Mouse (Mus musculus) CH12F3 (cell line): ENCODE measurements around the gene Gm45713.
"Not testable (repeated sequence)": the region's sequence is repeated elsewhere in the genome, so short reads cannot be mapped to it uniquely, and the experiment has no call there.

Source experiments
- in situ Hi-C: fragments of 300-500 bp; cut with MboI; formaldehyde crosslinking; loops from 2 replicates; pipeline ENCODE4 v1.14.3; 2020; ENCODE audit warnings: low sequenced_read_pairs

Gene Gm45713

DNA sequence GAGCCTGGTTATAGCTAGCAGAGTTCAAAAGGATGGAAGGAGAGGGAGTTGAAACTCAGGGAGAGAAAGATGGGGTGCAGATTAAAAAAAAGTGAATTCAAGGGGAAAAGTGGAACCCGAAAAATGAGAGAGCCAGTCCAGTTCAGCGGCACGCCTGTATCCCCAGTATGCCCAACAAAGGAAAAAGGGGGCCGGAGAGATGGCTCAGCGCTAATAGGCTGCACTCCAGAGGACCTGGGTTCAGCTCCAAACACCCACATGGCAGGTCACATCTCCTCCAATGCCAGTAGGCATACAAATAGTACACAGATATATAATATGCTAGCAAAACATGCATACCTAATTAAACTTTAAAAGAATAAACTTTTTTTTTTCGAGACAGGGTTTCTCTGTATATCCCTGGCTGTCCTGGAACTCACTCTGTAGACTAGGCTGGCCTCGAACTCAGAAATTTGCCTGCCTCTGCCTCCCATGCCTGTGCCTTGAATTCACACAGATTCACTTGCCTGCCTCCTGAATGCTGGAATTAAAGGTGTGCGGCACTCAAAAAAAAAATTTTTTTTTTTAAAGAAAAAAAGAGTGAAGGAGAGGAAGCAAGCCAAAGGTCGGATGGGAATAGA is 27.1 kb upstream of the Gm45713 start:
- in situ Hi-C loops, result no loop called here

DNA sequence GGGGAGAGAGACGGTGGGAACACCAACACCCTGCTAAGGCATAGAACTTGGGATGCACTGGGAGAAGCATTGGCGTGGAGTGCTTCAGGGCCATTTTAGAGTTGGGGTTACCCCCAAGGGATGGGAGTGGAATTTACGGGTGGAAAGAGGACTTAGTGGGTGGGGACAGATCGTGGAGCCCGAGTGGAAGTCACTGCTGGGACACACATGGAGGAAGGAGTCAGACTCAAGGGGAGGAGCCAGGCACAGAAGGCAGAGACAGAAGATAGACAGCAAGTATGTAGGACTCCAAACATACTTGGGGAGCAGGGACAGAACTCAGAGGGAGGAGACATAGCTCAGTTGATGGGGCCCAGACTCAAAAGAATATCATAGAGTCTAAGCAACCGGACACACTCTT is 26.5 kb upstream of the Gm45713 start:
- in situ Hi-C loops, result no loop called here

DNA sequence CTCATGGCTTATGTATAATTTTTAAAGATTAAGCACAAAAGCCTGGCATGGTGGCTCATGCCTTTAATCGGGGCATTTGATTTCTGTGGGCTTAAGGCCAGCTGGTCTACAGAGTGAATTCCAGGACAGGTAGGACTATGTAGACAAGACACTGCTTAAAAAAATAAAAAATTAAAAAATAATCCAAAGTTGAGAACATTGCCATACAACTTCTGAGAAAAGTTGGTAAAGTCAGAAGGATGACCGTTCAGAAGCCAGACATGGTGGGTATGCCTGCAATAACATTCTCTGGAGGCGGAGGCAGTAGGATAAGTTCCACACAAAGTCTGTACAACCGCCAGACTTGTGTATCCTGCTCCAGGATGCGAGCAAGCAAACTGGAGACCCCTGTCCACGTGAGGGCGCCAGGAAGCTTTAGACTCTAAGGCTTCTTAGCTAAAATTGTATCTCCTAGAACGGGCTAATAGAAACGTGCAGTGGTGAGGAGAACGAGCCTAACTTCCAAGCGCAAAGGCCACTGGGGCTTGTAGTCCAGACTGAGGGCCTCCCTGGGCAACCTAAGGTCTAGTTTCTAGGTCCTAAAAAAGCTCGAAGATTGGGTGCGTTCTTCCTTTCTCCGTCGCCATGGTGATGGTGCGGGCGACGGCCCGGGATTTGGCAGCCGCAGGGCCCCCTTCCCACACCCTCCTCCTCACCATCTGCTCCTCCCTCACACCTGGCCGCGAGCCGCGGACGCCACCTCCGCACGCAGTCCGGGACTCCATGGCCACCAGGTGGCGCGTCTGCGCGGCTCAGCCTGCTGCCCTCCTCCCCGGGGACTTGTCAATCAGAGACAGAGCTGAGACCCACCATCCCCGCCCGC is 25.8 kb upstream of the Gm45713 start:
- in situ Hi-C loops, result no loop called here

GRCm38 (mm10) chr7:45160866-45161265 is 24.8 kb upstream of the Gm45713 start:
- in situ Hi-C loops, result no loop called here

- in situ Hi-C loops, result no loop called here
Observed at GRCm38 (mm10) chr7:45160316-45160800, 24.3 kb upstream of the Gm45713 start.

GRCm38 (mm10) chr7:45158991-45159390 is 23.0 kb upstream of the Gm45713 start:
- in situ Hi-C loops, result loop anchor here (5.0 kb wide), 1 partner anchor 33 kb away; no protein-coding TSS in a partner anchor

DNA sequence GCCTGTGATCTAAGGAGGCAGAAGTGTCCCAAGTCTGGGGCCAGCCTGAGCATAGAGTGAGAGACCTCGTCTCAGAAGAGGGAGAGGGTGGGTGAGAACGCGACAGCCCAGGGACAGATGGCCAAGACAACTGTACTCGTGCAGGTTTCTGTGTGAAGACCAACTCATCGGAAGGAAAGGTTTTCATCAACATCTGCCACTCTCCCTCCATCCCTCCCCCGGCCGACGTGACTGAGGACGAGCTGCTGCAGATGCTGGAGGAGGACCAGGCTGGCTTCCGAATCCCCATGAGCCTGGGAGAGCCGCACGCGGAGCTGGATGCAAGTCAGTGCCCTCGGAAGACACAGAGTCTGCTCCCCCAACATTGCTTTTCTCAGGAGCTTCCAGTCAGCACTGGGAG is 21.4 kb upstream of the Gm45713 start:
- in situ Hi-C loops, result loop anchor here (5.0 kb wide), 1 partner anchor 35 kb away; no protein-coding TSS in a partner anchor

DNA sequence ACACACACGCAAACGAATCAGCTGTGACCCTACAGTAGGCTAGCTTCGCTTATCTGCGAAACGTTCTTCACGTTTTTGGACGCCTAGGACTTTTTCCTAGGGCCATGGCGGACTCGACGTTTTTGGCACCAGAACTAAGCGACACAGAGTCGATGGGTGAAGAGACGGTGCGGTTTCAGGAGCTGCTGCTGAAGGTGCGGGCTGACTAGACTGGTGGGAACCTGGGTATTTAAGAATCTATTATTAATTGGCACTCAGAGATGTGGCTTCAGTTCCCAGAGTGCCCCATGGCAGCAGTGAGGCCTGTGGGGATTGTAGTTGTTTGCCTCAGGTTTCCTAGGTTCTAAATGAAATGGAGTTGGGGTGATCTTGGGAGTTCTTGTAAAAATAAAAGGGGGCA is 20.2 kb upstream of the Gm45713 start:
- in situ Hi-C loops, result loop anchor here (5.0 kb wide), 1 partner anchor 36 kb away; no protein-coding TSS in a partner anchor

DNA sequence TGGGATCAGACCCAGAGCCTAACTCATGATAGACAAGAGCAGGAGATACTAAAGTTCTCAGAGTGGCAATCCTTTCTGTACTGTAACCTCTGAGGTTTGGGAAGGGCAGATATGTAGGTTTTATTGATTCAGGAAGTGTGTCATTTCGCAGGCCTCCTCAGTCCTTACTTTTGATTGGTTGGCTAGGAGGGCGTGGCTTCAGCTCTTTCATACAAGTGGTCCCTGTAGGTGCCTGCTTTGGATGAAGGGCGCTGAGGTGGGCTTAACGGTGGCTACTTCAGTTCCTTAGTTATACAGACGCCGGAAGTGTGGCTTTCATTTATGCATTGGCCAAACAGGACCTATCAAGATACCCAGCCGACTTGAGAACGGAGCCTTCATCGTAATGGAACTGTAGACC is 19.6 kb upstream of the Gm45713 start:
- in situ Hi-C loops, result loop anchor here (5.0 kb wide), 1 partner anchor 37 kb away; no protein-coding TSS in a partner anchor

DNA sequence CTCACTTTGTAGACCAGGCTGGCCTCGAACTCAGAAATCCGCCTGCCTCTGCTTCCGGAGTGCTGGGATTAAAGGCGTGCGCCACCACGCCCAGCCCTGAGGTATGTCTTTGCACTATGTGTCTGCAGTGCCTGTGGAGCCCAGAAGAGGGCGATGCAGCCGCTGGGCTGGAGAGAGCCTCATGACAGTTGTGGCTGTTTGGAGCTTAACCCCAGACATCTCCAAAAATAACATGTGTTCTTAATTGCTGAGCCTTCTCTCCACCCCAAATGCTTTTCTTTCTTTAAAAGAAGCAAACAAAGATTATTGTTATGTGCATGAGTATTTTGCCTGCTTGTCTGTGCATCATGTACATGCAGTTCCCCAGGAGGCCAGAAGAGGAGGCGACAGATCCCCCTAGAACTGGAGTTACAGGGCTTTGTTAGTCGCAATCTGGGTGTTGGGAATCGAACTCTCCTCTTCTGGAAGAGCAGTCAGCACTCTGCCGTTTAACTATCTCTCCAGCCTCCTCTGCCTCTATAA is 19.0 kb upstream of the Gm45713 start:
- in situ Hi-C loops, result loop anchor here (5.0 kb wide), 1 partner anchor 37 kb away; no protein-coding TSS in a partner anchor

DNA sequence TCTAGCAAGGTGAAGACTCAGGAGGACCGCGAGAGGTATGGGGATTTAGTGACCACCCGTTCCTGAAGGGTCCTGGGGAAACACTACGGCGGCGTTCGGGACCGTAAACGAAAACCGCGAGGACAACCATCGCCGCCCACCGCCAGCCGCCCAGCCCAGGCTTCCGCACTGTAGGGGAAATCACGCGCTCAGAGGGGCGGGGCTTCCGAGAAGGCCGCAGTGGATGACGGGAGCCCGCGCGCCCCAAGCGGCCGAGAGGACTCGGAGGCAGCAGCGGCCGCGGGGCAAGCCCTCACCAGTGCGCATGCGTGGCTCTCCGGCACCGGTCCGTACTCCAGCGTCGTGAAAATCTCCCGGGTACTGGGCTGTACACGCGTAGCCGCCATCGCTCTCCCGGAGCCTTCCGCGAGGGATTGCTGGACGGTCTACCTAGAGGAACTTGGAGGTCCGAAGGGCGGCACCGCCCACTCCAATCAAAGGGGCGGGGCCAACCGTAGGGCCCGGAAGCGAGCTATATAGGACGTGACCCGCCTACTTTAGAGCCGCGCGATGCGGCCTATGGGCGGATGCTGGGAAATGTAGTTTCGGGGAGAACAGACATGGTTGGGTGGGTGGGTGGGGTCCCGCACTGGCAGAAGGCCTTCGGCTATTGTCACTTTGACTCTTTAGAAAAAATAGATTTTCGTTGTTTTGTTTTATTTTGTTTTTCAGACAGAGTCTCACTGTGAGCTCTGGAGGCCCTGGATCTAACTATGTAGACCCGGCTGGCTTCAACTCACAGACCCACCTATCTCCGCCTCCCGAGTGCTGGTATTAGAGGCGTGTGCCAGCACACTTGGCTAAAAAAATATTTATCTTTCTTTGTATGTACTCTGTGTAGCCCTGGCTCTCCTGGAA is 18.3 kb upstream of the Gm45713 start, which contains the start of the genes Pih1d1 and Aldh16a1:
TSS of gene Pih1d1 (plus strand) at position 208 of the 897 bp plus-strand sequence.
TSS of gene Aldh16a1 (minus strand) at position 489 of the 897 bp plus-strand sequence.
- in situ Hi-C loops, result no loop called here

DNA sequence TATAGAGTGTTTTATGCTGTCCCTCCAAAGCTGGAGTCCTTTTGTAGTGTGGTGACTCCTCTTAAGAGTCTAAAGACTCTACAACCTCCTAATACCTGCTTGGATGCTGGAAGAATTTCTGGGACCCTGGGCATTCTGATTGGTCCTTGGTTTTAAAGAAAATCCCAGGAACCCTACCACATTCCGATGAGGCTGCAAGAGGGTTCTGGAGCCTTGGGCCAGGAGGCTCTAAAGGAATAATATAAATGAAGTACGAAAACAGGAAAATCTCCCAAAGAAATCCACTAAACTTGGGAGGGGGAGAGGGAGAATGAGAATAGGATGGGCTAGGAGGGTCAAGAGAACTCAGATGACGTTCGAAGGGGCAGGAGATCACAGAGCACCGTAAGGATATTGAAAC is 17.6 kb upstream of the Gm45713 start:
- in situ Hi-C loops, result no loop called here

GRCm38 (mm10) chr7:45153052-45153451 is 17.0 kb upstream of the Gm45713 start:
- in situ Hi-C loops, result not testable (repeated sequence)

DNA sequence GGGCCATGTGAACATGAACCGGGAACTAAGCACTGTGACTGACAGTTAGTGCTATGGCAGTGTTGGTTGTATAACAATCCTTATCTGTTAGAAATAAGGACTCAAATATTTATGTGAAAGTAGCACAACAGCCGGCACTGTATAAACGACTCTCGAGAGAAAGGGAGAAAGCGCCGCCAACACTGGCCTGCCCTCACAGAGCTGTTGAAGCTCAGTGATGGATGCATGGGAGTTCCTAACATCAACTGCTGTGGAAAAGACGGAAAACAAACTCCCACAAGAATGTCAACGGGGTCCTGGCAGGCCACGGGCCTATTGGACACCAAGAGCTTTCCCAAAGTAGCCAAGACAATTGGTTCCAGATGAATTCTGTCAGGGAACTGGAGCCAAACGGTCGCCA is 15.3 kb upstream of the Gm45713 start:
- in situ Hi-C loops, result no loop called here

- in situ Hi-C loops, result no loop called here
Observed at GRCm38 (mm10) chr7:45150321-45150720, 14.3 kb upstream of the Gm45713 start.

DNA sequence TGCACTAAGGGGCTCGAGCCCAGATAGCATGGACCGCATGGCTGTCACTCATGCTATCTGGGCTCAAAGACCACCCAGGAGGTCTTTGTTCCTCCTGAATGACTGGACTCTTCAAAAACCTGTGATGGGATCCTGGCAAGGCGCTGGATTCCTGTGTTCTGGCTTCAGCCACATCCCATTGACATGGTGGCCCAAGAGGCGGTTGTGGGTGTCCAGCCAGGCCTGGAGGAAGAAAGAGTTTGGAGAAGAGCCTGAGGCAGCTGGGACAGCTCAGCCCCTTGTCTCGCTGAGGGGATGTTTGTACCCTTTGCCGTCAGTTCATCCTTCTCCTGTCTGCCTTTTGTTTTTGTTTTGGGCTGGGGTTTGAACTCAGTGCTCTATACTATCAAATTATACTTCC is 13.5 kb upstream of the Gm45713 start:
- in situ Hi-C loops, result no loop called here

DNA sequence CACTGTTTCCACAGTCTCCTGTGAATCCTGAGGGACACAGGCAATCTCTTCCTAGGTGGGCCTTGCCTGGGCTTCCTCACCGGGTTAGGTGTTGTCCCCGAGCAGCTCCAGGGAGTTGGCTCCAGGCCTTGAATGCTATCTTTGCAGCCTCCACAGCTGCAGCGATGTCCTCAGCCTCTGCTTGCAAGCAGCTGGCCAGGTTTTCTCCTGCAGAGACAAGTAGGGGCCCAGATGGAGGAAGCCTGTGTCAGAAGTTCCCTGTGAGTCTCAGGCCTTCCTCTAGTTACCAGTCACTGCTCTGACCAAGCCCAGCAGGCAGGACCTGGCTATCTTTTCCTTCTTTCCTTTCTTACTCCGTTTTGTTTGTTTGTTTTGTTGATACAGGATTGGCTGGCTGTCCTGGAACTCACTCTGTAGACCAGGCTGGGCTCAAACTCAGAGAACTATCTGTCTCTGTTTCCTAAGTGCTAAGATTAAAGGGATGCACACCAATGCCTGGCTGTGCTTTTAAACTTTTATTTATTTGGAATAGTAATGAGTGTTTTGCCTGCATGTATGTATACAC is 12.6 kb upstream of the Gm45713 start:
- in situ Hi-C loops, result no loop called here

DNA sequence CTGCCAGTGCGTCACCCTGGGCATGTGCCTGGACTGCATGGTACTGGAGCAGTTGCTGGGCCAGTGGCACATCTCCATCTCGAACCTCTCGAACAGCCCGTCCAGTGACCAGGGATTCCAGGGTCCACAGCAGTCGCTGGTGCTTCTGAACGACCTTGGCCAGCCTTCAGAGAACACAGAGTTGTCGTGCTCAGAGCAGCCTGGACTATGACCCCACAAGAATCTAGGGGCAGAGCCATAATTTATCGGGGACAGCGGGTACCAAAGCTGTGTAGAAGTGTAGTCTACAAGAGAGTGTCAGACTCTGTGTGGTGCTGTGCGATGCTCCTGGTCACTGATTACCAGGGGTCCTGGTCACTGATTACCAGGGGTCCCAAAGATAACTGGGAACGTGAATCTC is 11.9 kb upstream of the Gm45713 start:
- in situ Hi-C loops, result no loop called here

- in situ Hi-C loops, result no loop called here
Observed at GRCm38 (mm10) chr7:45147267-45147666, 11.2 kb upstream of the Gm45713 start.

GRCm38 (mm10) chr7:45145460-45145859 is 9.4 kb upstream of the Gm45713 start:
- in situ Hi-C loops, result no loop called here
